Mouse (Mus musculus): ENCODE results near the gene Gimap3. TPM values are rescaled to one million over a fixed set of nuclear protein-coding genes. Genes with fewer than 3 reads are reported as not detected.

Gimap3 gene
- polyA plus RNA-seq, 1 experiment = 150 TPM

DNA sequence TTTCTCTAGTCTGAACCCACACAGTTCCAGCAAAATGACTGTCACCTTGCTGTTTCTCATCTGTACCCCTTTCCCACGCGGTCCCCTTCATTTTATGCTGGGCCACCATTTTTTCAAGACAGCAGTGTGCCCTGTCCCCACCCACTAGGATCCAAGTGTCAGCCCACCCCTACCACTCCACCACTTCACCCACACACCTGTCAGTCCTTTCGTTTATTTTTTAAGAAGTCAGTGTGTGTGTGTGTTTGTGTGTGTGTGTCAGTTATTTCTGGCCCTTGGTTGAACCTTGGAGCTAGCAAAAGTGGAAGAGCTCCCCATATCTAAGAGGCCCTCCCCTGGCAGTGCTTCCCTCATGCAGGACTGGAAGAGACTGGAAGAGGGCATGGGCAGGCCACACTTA lies 1.7 kb downstream of the Gimap3 start:
- DNase-seq (ENCODE audit: low read depth in 1 of 2, low spot score in 2 of 2) = no peak
- H3K27ac ChIP-seq (ENCODE audit: insufficient read depth, low read length) = peak overlapping the region; percentile 97
- H3K4me1 ChIP-seq (ENCODE audit: control insufficient read depth, insufficient read depth, insufficient read length) = peaks cover 9% of the 10 kb centered on the region; the same call in 1 of the 2 replicates
- TF ChIP-seq CTCF (IDR thresholded peaks at IDR 0.05; ENCODE audit: extremely low read depth, insufficient read depth, insufficient read length, insufficient replicate concordance) (no peak), POLR2A (IDR thresholded peaks at IDR 0.05; ENCODE audit: low read depth, low read length) (no peak)
- H3K4me3 ChIP-seq (ENCODE audit: extremely low read depth, insufficient read depth, insufficient read length) = peak overlapping the region; percentile 71
- no peaks in the 10 kb centered on the region for H3K27me3 ChIP-seq (ENCODE audit: control insufficient read depth, insufficient read depth, low read length)
- H3K36me3 ChIP-seq (ENCODE audit: control insufficient read depth, insufficient read depth, low read length) = peaks cover 12% of the 10 kb centered on the region; the same call in 1 of the 2 replicates
- WGBS = 60% methylated on average over 3 of the region's 3 CpGs

DNA sequence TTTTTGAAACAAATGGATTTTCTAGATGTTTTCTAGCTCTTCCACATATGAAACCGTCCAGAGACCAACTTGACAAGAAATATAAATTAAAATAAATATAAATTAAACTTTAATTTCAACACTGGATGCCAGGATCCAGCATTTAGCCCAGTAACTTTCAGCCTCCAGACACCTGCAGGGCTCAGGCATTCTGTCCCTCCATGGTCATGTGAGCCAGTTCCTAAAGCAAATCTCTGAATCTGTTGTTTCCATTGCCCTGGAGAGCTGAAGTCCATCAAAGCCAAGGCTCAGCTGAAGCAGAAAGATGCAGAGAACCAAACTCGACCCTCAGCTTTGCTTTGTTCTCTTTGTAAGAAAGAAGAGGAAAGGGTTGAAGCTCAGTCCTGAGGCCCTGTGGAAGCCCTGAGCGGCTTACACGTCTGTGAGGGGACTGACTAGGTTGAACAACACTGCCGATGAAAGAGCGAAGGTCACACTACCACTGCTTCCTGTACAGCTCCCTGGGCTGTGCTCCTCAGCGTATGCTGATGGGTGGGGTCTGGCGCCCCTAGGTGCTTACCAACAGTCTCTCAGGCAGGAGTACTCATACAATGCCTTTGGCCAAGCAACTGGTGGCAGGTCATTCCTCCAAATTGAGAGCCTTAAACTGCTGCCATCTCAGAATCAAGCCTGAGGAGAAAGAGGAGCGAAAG lies 2.3 kb downstream of the Gimap3 start:
- Histone ChIP-seq H3K4me1 (ENCODE audit: control insufficient read depth, insufficient read depth, insufficient read length) (peaks cover 9% of the 10 kb centered on the region; the same call in 1 of the 2 replicates), H3K27ac (ENCODE audit: insufficient read depth, low read length) (peak overlapping the region; percentile 97), H3K36me3 (ENCODE audit: control insufficient read depth, insufficient read depth, low read length) (peaks cover 12% of the 10 kb centered on the region; the same call in 1 of the 2 replicates), H3K27me3 (ENCODE audit: control insufficient read depth, insufficient read depth, low read length) (no peaks in the 10 kb centered on the region), H3K4me3 (ENCODE audit: extremely low read depth, insufficient read depth, insufficient read length) (peak overlapping the region; percentile 71)
- DNase-seq (ENCODE audit: low read depth in 1 of 2, low spot score in 2 of 2) = peak in 1 of 2 experiments; percentile 70
- peak; percentile 47 for TF ChIP-seq POLR2A (IDR thresholded peaks at IDR 0.05; ENCODE audit: low read depth, low read length)
- TF ChIP-seq CTCF (IDR thresholded peaks at IDR 0.05; ENCODE audit: extremely low read depth, insufficient read depth, insufficient read length, insufficient replicate concordance) = no peak
- whole genome bisulfite sequencing = 33% methylated on average over 9 of the region's 9 CpGs

DNA sequence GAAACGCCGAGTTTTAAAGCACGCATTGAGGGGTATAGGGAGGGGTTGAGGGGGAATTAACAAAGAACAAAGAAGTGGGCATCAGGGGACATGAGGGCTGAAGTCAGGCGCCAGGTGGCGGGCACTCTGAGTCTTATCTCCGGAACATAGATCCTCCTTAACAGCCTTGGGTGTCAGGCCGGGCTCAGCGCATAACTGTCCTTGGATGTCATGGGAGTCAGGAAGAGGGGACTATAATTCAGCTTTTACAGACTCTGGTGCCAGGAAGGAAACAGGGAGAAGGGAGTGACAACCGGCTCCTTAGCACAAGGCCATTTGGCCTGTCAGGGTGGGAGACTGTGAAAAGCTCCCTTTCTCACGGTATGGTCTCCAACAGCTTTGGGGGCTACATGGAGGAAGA lies 6.2 kb downstream of the Gimap3 start:
- 90% methylated on average over 10 of the region's 10 CpGs for WGBS
- TF ChIP-seq CTCF (IDR thresholded peaks at IDR 0.05; ENCODE audit: extremely low read depth, insufficient read depth, insufficient read length, insufficient replicate concordance) (no peak), POLR2A (IDR thresholded peaks at IDR 0.05; ENCODE audit: low read depth, low read length) (no peak)
- no peak for DNase-seq (ENCODE audit: low read depth in 1 of 2, low spot score in 2 of 2)
- no peak overlapping the region for H3K4me3 ChIP-seq (ENCODE audit: extremely low read depth, insufficient read depth, insufficient read length)
- peaks cover 5% of the 10 kb centered on the region; the same call in 1 of the 2 replicates for H3K4me1 ChIP-seq (ENCODE audit: control insufficient read depth, insufficient read depth, insufficient read length)
- peaks cover 12% of the 10 kb centered on the region; the same call in 1 of the 2 replicates for H3K36me3 ChIP-seq (ENCODE audit: control insufficient read depth, insufficient read depth, low read length)
- no peak overlapping the region for H3K27ac ChIP-seq (ENCODE audit: insufficient read depth, low read length)
- no peaks in the 10 kb centered on the region for H3K27me3 ChIP-seq (ENCODE audit: control insufficient read depth, insufficient read depth, low read length)

DNA sequence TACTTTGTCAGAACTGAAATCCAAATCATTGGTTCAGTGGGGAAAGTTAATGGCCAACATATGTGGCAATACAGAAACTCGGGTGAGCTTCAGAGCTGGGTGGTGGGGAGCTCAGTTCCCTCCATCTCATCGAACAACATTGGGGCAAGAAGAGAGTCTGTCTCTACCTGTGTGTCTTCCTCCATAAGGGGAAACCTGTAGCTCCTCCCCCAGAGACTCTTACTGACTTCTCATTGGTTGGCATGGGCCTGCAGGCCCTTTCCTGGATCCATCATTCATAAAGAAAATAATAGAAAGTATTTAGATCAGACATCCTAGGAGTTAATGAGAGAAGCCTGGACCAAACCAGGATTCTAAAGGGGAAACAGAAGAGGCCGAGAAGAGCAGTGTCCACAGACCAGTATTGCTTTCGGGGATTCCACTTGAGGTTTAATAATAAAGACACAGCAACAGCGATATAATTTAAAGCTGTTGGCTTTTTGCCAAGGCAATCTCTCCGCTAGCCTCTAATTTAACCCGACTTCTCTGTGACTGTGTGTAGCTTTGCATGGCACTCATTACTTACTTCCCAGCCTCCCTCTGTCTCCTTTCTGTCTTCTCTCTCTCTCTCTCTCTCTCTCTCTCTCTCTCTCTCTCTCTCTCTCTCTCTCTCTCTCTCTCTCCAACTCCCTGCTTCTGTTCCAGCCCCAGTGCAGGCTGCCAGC lies 6.9 kb downstream of the Gimap3 start:
- no peak overlapping the region for H3K4me3 ChIP-seq (ENCODE audit: extremely low read depth, insufficient read depth, insufficient read length)

DNA sequence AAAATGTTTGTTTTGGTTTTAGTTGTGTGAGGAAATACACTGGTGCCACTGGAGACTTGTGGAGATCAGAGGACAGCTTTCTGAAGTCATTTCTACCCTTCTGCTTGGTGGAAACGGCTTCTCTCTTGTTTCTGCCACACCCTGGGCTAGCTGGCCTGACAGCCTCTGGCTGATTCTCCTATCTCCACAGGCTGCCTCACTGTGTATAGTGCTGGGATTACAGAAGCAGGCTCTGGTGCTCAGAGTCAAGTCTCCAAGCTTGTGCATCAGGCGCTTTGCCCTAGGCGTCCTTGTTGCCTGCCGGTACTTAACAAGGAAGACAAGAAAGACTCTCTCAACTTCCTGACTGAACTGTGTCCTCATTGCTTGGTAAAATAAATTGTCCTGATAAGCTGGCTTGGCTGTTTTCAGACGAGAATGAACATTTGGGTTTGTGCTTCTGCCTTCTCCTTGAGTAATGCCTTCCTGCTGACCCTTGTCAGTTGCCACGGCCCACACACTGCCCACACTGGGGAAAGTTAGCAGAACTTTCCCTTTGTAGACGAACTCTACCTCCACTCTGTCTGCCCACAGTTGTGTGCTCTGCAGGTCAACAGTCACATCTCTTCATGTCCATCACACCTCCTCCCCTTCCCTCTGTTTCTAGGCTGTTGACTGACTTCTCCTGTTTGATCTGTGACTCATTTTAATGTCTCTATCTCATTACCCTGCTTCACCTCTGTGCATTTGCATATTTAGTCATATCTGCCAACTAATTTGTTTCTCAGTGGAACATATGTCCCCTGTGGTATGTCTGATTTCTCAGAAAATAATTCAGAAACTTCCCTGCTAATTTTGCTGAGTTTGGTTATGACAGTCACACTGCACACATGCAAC lies 23.3 kb downstream of the Gimap3 start:
- Histone ChIP-seq H3K4me3 (ENCODE audit: extremely low read depth, insufficient read depth, insufficient read length) (peak overlapping the region; percentile 72), H3K4me1 (ENCODE audit: control insufficient read depth, insufficient read depth, insufficient read length) (peaks cover 16% of the 10 kb centered on the region), H3K27me3 (ENCODE audit: control insufficient read depth, insufficient read depth, low read length) (no peaks in the 10 kb centered on the region), H3K27ac (ENCODE audit: insufficient read depth, low read length) (peak overlapping the region; percentile 98), H3K36me3 (ENCODE audit: control insufficient read depth, insufficient read depth, low read length) (peaks cover 10% of the 10 kb centered on the region)
- WGBS = 13% methylated on average over 7 of the region's 7 CpGs
- DNase-seq (ENCODE audit: low read depth in 1 of 2, low spot score in 2 of 2) = peak in 1 of 2 experiments; percentile 33
- TF ChIP-seq CTCF (IDR thresholded peaks at IDR 0.05; ENCODE audit: extremely low read depth, insufficient read depth, insufficient read length, insufficient replicate concordance) (no peak), POLR2A (IDR thresholded peaks at IDR 0.05; ENCODE audit: low read depth, low read length) (peak; percentile 92)

More for the DNA sequence above, 6.9 kb downstream of the Gimap3 start:
- peaks cover 12% of the 10 kb centered on the region; the same call in 1 of the 2 replicates for H3K36me3 ChIP-seq (ENCODE audit: control insufficient read depth, insufficient read depth, low read length)
- H3K27me3 ChIP-seq (ENCODE audit: control insufficient read depth, insufficient read depth, low read length) = no peaks in the 10 kb centered on the region
- 78% methylated on average over 7 of the region's 7 CpGs for WGBS
- TF ChIP-seq POLR2A (IDR thresholded peaks at IDR 0.05; ENCODE audit: low read depth, low read length) (no peak), CTCF (IDR thresholded peaks at IDR 0.05; ENCODE audit: extremely low read depth, insufficient read depth, insufficient read length, insufficient replicate concordance) (no peak)
- H3K4me1 ChIP-seq (ENCODE audit: control insufficient read depth, insufficient read depth, insufficient read length) = peaks cover 5% of the 10 kb centered on the region; the same call in 1 of the 2 replicates
- no peak for DNase-seq (ENCODE audit: low read depth in 1 of 2, low spot score in 2 of 2)
- H3K27ac ChIP-seq (ENCODE audit: insufficient read depth, low read length) = no peak overlapping the region
